Mouse (Mus musculus) lung, adult 2 months (tissue): Measurements from ENCODE around the gene Tgfbr3.

Experiments used
- CTCF ChIP-seq: fragments of 200-500 bp; IDR thresholded peaks from 2 replicates; pipeline ENCODE4 v1.5.1; 2011; ENCODE audit warnings: mild to moderate bottlenecking, low read length, control low read depth; ENCODE audit not compliant: insufficient read depth
- POLR2A ChIP-seq: fragments of 200-500 bp; IDR thresholded peaks from 2 replicates; pipeline ENCODE4 v1.6.1; 2011; ENCODE audit warnings: low read depth, mild to moderate bottlenecking, control low read depth, low read length, borderline replicate concordance; ENCODE audit errors: extremely low read depth

DNA sequence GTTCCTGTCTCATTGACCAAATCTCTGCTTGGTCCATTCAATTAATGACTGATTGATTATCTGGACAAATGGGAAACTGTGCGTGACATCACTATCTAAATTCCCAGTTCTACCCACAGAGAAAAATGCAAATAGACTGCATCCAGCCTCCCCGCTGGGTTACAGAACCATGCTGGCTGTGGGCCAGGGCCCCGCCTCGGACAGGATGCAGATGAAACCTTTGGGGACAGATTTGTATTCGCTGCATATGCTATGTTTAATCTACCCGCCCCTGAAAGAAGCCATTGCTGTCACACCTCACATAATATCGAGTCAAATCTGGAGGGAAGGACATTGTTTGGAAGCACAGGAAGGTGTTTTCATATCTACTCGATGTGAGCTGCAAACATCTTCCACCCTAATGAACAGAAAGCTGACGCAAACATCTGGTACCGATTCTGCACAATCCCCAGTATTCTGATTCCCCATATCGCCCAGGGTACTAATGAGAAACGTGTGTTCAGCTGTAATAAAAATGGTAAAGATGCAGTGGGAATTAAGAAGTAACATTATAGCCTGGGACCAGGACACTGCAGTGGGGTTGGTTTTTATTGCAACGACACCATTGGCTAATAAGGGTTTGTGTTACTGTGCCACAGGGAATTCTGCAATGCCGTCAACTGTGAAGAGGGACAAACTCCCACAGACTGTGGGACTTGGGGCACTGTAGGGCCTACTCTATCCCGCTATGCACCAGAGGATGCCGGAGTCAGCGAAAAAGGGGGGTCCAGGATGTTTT is 67.3 kb downstream of the Tgfbr3 start:
- TF ChIP-seq CTCF (no peak), POLR2A (no peak)
